Mouse (Mus musculus): ENCODE measurements around the gene Amy1. TPM values are rescaled to one million over a fixed set of nuclear protein-coding genes. Genes with fewer than 3 reads are reported as not detected.
"Not testable (repeated sequence)": the region's sequence is repeated elsewhere in the genome, so short reads cannot be mapped to it uniquely, and the experiment has no call there.

Gene Amy1
- polyA plus RNA-seq (2014; fragmentation: Nextera tagmentation; extraction: Ambion mirVana) = 1.5 and 3.0 TPM in 2 replicates

DNA sequence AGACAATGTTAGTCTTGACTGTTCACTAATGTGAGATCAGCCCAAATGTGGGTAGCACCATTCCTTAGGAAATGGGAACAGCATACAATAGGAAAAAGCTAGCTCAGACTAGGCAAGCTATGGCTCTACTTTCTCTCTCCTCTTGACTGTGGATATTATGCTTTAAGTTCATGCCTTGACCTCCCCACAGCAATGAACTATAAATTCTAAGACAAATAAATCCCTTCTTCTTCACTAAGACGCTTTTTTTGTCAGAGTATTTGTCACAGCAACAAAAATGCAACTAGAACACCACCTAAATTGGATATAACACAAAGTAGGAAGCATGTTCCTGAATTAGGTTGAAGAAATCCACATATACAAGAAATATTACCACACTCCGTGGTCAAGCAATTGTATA lies at the start of gene Amy1:
Gene Amy1, minus strand, starts transcription at position 101 of the 400 bp plus-strand sequence.
- ATAC-seq (replicated peaks; ENCODE audit: low FRiP score, low TSS enrichment, low read depth) (no peak), DNase-seq (ENCODE audit: low spot score) (no peak)
- no peaks in the 10 kb centered on the region for H3K4me1 ChIP-seq (replicated peaks; ENCODE audit: control insufficient read depth, insufficient read depth, low read length)
- peaks cover 28% of the 10 kb centered on the region for H3K36me3 ChIP-seq (ENCODE audit: control insufficient read depth, insufficient read depth, low read length)
- WGBS = 88% methylated on average over 2 of the region's 2 CpGs
- no peak within 1 kb of the TSS for H3K27ac ChIP-seq (ENCODE audit: low read depth)
- H3K9ac ChIP-seq (ENCODE audit: low read length) = no peak within 1 kb of the TSS
- no peaks in the 10 kb centered on the region for H3K27me3 ChIP-seq (replicated peaks; ENCODE audit: control insufficient read depth, insufficient read depth, low read length)
- H3K4me2 ChIP-seq (ENCODE audit: low read length) = no peak within 1 kb of the TSS
- no peak within 1 kb of the TSS for H3K4me3 ChIP-seq (ENCODE audit: low read depth, low read length)
- no peaks in the 10 kb centered on the region for H3K9me3 ChIP-seq (ENCODE audit: control insufficient read depth, low read length)

GRCm38 (mm10) chr3:113654335-113654734 lies 47.8 kb upstream of the Amy1 start:
- DNase-seq (ENCODE audit: low spot score) (no peak), ATAC-seq (replicated peaks; ENCODE audit: low FRiP score, low TSS enrichment, low read depth) (no peak)
- Histone ChIP-seq H3K4me1 (replicated peaks; ENCODE audit: control insufficient read depth, insufficient read depth, low read length) (no peaks in the 10 kb centered on the region), H3K9me3 (ENCODE audit: control insufficient read depth, low read length) (no peaks in the 10 kb centered on the region), H3K27ac (ENCODE audit: low read depth) (no peak overlapping the region), H3K27me3 (replicated peaks; ENCODE audit: control insufficient read depth, insufficient read depth, low read length) (no peaks in the 10 kb centered on the region), H3K4me2 (ENCODE audit: low read length) (no peak overlapping the region), H3K36me3 (ENCODE audit: control insufficient read depth, insufficient read depth, low read length) (no peaks in the 10 kb centered on the region), H3K9ac (ENCODE audit: low read length) (no peak overlapping the region), H3K4me3 (ENCODE audit: low read depth, low read length) (no peak overlapping the region)
- WGBS = 72% methylated on average over 3 of the region's 3 CpGs

DNA sequence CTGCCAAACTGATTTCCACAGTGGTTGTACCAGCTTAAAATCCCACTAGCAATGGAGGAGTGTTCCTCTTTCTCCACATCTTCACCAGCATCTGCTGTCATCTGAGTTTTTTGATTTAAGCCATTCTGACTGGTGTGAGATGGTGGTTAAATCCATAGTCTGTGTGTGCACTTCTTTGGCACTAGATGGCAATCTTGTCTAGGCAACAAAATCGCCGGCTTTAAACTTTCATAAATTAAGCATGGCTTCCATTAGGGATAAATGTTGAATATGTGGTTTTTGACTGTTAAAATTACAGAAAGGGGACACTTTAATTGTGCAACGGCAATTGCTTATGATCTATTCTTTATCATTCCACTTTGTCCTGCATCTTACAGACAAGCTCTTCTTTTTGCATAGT lies 44.9 kb upstream of the Amy1 start:
- 37% methylated on average over 3 of the region's 3 CpGs for WGBS
- not testable (repeated sequence) for H3K4me3 ChIP-seq (ENCODE audit: low read depth, low read length); H3K9me3 ChIP-seq (ENCODE audit: control insufficient read depth, low read length); H3K36me3 ChIP-seq (ENCODE audit: control insufficient read depth, insufficient read depth, low read length); H3K27me3 ChIP-seq (replicated peaks; ENCODE audit: control insufficient read depth, insufficient read depth, low read length); DNase-seq (ENCODE audit: low spot score); H3K27ac ChIP-seq (ENCODE audit: low read depth); ATAC-seq (replicated peaks; ENCODE audit: low FRiP score, low TSS enrichment, low read depth); H3K9ac ChIP-seq (ENCODE audit: low read length); H3K4me2 ChIP-seq (ENCODE audit: low read length); H3K4me1 ChIP-seq (replicated peaks; ENCODE audit: control insufficient read depth, insufficient read depth, low read length)

- H3K4me2 ChIP-seq (ENCODE audit: low read length) = no peak overlapping the region
- no peaks in the 10 kb centered on the region for H3K4me1 ChIP-seq (replicated peaks; ENCODE audit: control insufficient read depth, insufficient read depth, low read length)
- H3K27ac ChIP-seq (ENCODE audit: low read depth) = no peak overlapping the region
- no peak overlapping the region for H3K9ac ChIP-seq (ENCODE audit: low read length)
- no peak overlapping the region for H3K4me3 ChIP-seq (ENCODE audit: low read depth, low read length)
- 78% methylated on average over 1 of the region's 1 CpGs for WGBS
- no peak for ATAC-seq (replicated peaks; ENCODE audit: low FRiP score, low TSS enrichment, low read depth)
- no peak for DNase-seq (ENCODE audit: low spot score)
- H3K9me3 ChIP-seq (ENCODE audit: control insufficient read depth, low read length) = no peaks in the 10 kb centered on the region
- no peaks in the 10 kb centered on the region for H3K36me3 ChIP-seq (ENCODE audit: control insufficient read depth, insufficient read depth, low read length)
- H3K27me3 ChIP-seq (replicated peaks; ENCODE audit: control insufficient read depth, insufficient read depth, low read length) = no peaks in the 10 kb centered on the region
Measured at GRCm38 (mm10) chr3:113639545-113639944, 33.0 kb upstream of the Amy1 start.

DNA sequence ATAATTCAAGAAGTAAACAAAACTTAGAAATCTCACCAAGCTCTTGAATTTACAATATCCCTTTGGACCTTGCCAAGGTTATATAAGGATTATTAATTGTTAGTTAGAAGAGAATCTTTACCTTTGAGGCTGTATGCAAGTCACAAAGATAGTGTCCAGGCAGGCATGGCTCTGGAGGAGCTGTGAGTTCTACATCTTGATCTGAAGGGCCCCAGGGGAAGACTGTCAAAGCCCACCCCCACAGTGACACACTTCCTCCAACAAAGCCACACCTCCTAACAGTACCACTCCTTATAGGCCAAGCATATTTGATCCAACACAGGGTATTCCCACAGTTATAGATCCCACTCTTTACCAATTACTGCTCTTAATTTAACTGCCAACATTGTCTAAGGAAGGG lies 27.7 kb upstream of the Amy1 start:
- no peaks in the 10 kb centered on the region for H3K4me1 ChIP-seq (replicated peaks; ENCODE audit: control insufficient read depth, insufficient read depth, low read length)
- H3K9ac ChIP-seq (ENCODE audit: low read length) = no peak overlapping the region
- H3K4me2 ChIP-seq (ENCODE audit: low read length) = no peak overlapping the region
- DNase-seq (ENCODE audit: low spot score) (no peak), ATAC-seq (replicated peaks; ENCODE audit: low FRiP score, low TSS enrichment, low read depth) (no peak)
- H3K27ac ChIP-seq (ENCODE audit: low read depth) = no peak overlapping the region
- no peak overlapping the region for H3K4me3 ChIP-seq (ENCODE audit: low read depth, low read length)
- no peaks in the 10 kb centered on the region for H3K36me3 ChIP-seq (ENCODE audit: control insufficient read depth, insufficient read depth, low read length)
- no peaks in the 10 kb centered on the region for H3K27me3 ChIP-seq (replicated peaks; ENCODE audit: control insufficient read depth, insufficient read depth, low read length)
- H3K9me3 ChIP-seq (ENCODE audit: control insufficient read depth, low read length) = no peaks in the 10 kb centered on the region

DNA sequence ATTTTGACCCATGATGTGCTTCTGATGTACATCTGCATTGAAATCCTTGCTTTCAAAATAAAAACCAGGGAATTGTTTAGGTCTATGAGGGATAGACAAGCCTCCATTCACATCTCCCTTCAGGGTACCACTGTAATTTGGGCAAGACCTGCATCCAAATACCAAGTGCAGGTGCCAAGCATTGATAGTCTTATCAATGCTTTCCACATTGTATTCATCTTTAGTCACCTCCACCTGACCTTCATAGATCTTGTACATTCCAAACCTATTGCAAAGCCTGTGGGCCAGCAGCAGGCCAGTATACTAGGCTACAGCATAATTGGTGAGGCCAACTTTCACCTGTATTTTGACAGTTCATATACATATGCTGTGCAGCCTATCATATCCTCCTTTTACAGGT lies 25.1 kb upstream of the Amy1 start:
- no peaks in the 10 kb centered on the region for H3K4me1 ChIP-seq (replicated peaks; ENCODE audit: control insufficient read depth, insufficient read depth, low read length)
- ATAC-seq (replicated peaks; ENCODE audit: low FRiP score, low TSS enrichment, low read depth) (no peak), DNase-seq (ENCODE audit: low spot score) (no peak)
- no peaks in the 10 kb centered on the region for H3K27me3 ChIP-seq (replicated peaks; ENCODE audit: control insufficient read depth, insufficient read depth, low read length)
- H3K36me3 ChIP-seq (ENCODE audit: control insufficient read depth, insufficient read depth, low read length) = peaks cover 14% of the 10 kb centered on the region
- no peak overlapping the region for H3K4me3 ChIP-seq (ENCODE audit: low read depth, low read length)
- no peak overlapping the region for H3K4me2 ChIP-seq (ENCODE audit: low read length)
- H3K9ac ChIP-seq (ENCODE audit: low read length) = no peak overlapping the region
- no peaks in the 10 kb centered on the region for H3K9me3 ChIP-seq (ENCODE audit: control insufficient read depth, low read length)
- H3K27ac ChIP-seq (ENCODE audit: low read depth) = no peak overlapping the region

- Histone ChIP-seq H3K27ac (ENCODE audit: low read depth) (peak overlapping the region; percentile 100), H3K4me1 (replicated peaks; ENCODE audit: control insufficient read depth, insufficient read depth, low read length) (no peaks in the 10 kb centered on the region), H3K4me2 (ENCODE audit: low read length) (peak overlapping the region; percentile 67), H3K36me3 (ENCODE audit: control insufficient read depth, insufficient read depth, low read length) (peaks cover 14% of the 10 kb centered on the region), H3K9me3 (ENCODE audit: control insufficient read depth, low read length) (no peaks in the 10 kb centered on the region), H3K9ac (ENCODE audit: low read length) (peak overlapping the region; percentile 86), H3K4me3 (ENCODE audit: low read depth, low read length) (peak overlapping the region; percentile 53), H3K27me3 (replicated peaks; ENCODE audit: control insufficient read depth, insufficient read depth, low read length) (no peaks in the 10 kb centered on the region)
- DNase-seq (ENCODE audit: low spot score) = no peak
- WGBS = 10% methylated on average over 13 of the region's 13 CpGs
- ATAC-seq (replicated peaks; ENCODE audit: low FRiP score, low TSS enrichment, low read depth) = 0 out of 2 replicates have a peak, but pooled peaks have one; percentile 25
Measured at GRCm38 (mm10) chr3:113630564-113630963, 24.1 kb upstream of the Amy1 start.

DNA sequence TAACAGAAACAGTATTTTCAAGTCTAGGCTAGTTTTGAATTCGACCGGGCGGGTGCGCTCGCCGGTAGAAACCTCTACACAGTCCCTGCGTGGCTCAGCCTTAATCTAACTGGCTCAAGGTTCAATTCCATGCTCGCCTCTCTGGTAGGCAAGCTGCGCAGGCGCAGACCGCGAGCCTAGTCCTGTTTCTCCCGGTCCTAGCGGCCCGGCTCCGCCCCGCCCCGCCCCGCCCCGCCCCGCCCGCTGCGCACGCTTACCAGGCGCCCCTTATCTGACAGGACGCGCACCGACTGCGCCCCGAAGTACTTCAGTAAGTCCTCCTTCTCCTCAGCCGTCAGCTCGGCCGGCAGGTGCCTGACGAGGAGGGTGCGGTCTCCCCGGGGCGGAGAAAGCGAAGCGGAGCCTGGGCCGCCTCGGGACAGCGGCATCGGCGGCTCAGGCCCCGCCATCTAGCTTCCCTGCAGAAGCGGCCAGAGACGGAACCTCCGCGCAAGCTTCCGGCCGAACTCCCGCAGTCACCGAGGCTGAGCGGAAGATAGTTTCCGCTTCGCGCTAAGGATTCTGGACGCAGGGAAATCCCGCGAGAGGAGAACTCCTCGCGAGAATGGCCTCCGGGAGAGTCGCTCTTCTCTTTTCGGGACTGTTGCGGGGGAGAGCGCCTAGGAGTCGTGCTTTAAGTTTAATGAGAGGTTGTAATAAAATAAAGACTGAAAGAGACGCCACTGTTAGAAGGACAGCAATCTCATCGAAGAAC lies 23.3 kb upstream of the Amy1 start, which contains the start of gene Rnpc3:
Gene Rnpc3, minus strand, starts transcription at position 544 of the 754 bp plus-strand sequence.
- under 1% methylated on average over 69 of the region's 70 CpGs for WGBS
- Histone ChIP-seq H3K36me3 (ENCODE audit: control insufficient read depth, insufficient read depth, low read length) (peaks cover 14% of the 10 kb centered on the region), H3K4me1 (replicated peaks; ENCODE audit: control insufficient read depth, insufficient read depth, low read length) (no peaks in the 10 kb centered on the region), H3K9me3 (ENCODE audit: control insufficient read depth, low read length) (no peaks in the 10 kb centered on the region), H3K27me3 (replicated peaks; ENCODE audit: control insufficient read depth, insufficient read depth, low read length) (no peaks in the 10 kb centered on the region), H3K4me2 (ENCODE audit: low read length) (peak within 1 kb of the TSS; percentile 67), H3K4me3 (ENCODE audit: low read depth, low read length) (peak within 1 kb of the TSS; percentile 53), H3K9ac (ENCODE audit: low read length) (peak within 1 kb of the TSS; percentile 86), H3K27ac (ENCODE audit: low read depth) (peak within 1 kb of the TSS; percentile 100)
- peak; percentile 97 for DNase-seq (ENCODE audit: low spot score)
- ATAC-seq (replicated peaks; ENCODE audit: low FRiP score, low TSS enrichment, low read depth) = peak; percentile 99

- Histone ChIP-seq H3K27me3 (replicated peaks; ENCODE audit: control insufficient read depth, insufficient read depth, low read length) (no peaks in the 10 kb centered on the region), H3K9me3 (ENCODE audit: control insufficient read depth, low read length) (no peaks in the 10 kb centered on the region), H3K36me3 (ENCODE audit: control insufficient read depth, insufficient read depth, low read length) (no peaks in the 10 kb centered on the region), H3K9ac (ENCODE audit: low read length) (no peak overlapping the region), H3K4me3 (ENCODE audit: low read depth, low read length) (no peak overlapping the region), H3K27ac (ENCODE audit: low read depth) (no peak overlapping the region), H3K4me2 (ENCODE audit: low read length) (no peak overlapping the region), H3K4me1 (replicated peaks; ENCODE audit: control insufficient read depth, insufficient read depth, low read length) (no peaks in the 10 kb centered on the region)
- 82% methylated on average over 1 of the region's 1 CpGs for WGBS
- DNase-seq (ENCODE audit: low spot score) (no peak), ATAC-seq (replicated peaks; ENCODE audit: low FRiP score, low TSS enrichment, low read depth) (no peak)
Measured at GRCm38 (mm10) chr3:113590844-113591243, 15.7 kb downstream of the Amy1 start.

All from intestine, embryonic 14.5 days (tissue).